Mouse (Mus musculus): ENCODE data around the gene Gm49320.
"Not testable (repeated sequence)": the region's sequence is repeated elsewhere in the genome, so short reads cannot be mapped to it uniquely, and the experiment has no call there.

DNA sequence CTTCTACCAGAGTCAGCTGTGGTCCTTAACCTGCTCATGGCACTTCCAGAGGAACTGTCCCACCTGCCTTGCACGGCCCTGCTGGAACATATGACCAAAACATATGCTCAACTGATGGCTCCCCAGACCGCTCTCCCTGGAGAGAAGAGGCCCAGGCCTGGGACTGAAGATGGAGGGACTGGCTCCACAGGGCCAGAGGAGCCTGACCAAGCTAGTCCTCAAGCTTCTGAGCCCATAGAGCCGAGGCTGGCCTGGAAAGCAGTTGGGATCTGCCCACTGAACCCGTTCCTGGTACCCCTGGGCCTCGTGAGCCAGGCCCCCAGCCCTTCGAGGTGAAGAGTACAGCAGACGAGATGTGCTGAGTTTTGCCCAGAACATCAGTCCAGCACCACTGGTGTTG is 16.8 kb downstream of the Gm49320 start:
- TF ChIP-seq CTCF, EP300 (IDR thresholded peaks at IDR 0.05): not testable (repeated sequence)

Data from lung, postnatal 0 days (tissue).